Mouse (Mus musculus): ENCODE results near the gene Kirrel.

- TF ChIP-seq USF1 (IDR thresholded peaks at IDR 0.05; ENCODE audit: low read depth) (no peak), POLR2A (IDR thresholded peaks at IDR 0.05; ENCODE audit: insufficient read length, low read depth) (no peak), E2F4 (IDR thresholded peaks at IDR 0.05; ENCODE audit: insufficient read depth) (no peak)
These were observed 59.3 kb downstream of the Kirrel start for GRCm38 (mm10) chr3:87115271-87115670.

Data from myocyte (in vitro differentiated cells).